Mouse (Mus musculus) embryonic facial prominence, embryonic 10.5 days (tissue): ENCODE data around the gene Synm. TPM values are rescaled to one million over a fixed set of nuclear protein-coding genes. Genes with fewer than 3 reads are reported as not detected.

Source experiments
- DNase-seq: peaks from one replicate; pipeline ENCODE4 v3.0.0-alpha.2; 2017; ENCODE audit warnings: low spot score
- H3K27ac ChIP-seq: fragments of 300-500 bp; sonication (generic); replicated peaks from 2 replicates; pipeline ENCODE4 v1.5.1; 2016; ENCODE audit warnings: mild to moderate bottlenecking
- H3K27me3 ChIP-seq: fragments of 300-500 bp; sonication (generic); replicated peaks from 2 replicates; pipeline ENCODE4 v1.6.1; 2016; ENCODE audit warnings: low read depth, mild to moderate bottlenecking; ENCODE audit not compliant: poor library complexity, severe bottlenecking
- H3K36me3 ChIP-seq: fragments of 300-500 bp; sonication (generic); replicated peaks from 2 replicates; pipeline ENCODE4 v1.6.1; 2016; ENCODE audit warnings: mild to moderate bottlenecking, moderate library complexity
- H3K4me1 ChIP-seq: fragments of 300-500 bp; sonication (generic); 2 replicates; pipeline ENCODE4 v1.6.1; 2016
- H3K4me3 ChIP-seq: fragments of 300-500 bp; sonication (generic); 2 replicates; pipeline ENCODE4 v1.5.1; 2016; ENCODE audit warnings: mild to moderate bottlenecking, moderate library complexity
- H3K9me3 ChIP-seq: fragments of 300-500 bp; sonication (generic); 2 replicates; pipeline ENCODE4 v1.6.1; 2016; ENCODE audit warnings: mild to moderate bottlenecking
- WGBS: fragments of 180-500 bp; shearing (Covaris S2); methylation state at CpG from one replicate; pipeline ENCODE4 v1.1.7; 2016; 5-methylcytosine and 5-hydroxymethylcytosine counted together
- microRNA-seq: library from miRNA; unstranded; fragments of <30 nt; microRNA quantifications from one replicate; pipeline ENCODE4, GENCODE M21; 2017
- polyA plus RNA-seq: library from polyadenylated mRNA; unstranded; fragments of >200 nt; fragmentation: Nextera tagmentation; extraction: Ambion mirVana; gene quantifications from 2 replicates; pipeline ENCODE4 v1.2.1, GENCODE M21; 2016

The Synm gene
- polyA plus RNA-seq, 1 experiment from 2014 or later: 2.9 TPM

DNA sequence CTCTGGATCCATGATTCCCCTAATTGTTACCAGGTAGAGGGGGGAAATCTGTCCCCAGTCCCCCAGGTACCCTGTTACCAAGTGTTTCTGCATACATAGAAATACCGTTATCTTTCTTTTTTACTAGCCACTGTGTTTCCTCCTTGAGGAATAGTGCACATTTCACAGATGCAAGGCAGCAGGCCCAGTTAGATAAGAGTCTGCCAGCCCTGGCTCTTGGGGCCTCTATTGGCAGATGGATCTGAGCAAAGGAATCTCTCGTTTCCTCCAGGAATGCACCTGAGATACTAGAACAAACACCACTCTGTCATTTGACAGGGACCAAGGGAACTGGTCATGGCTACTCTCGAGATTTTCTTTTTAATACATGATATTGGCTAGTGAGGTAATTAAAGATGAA, 67.4 kb downstream of the Synm start:
- no peaks in the 10 kb centered on the region for H3K4me1 ChIP-seq
- no peak overlapping the region for H3K4me3 ChIP-seq
- no peaks in the 10 kb centered on the region for H3K9me3 ChIP-seq
- DNase-seq: no peak
- H3K27ac ChIP-seq: no peak overlapping the region
- 85% methylated on average over 3 of the region's 3 CpGs for WGBS
- H3K27me3 ChIP-seq: no peaks in the 10 kb centered on the region
- peaks cover 47% of the 10 kb centered on the region for H3K36me3 ChIP-seq

DNA sequence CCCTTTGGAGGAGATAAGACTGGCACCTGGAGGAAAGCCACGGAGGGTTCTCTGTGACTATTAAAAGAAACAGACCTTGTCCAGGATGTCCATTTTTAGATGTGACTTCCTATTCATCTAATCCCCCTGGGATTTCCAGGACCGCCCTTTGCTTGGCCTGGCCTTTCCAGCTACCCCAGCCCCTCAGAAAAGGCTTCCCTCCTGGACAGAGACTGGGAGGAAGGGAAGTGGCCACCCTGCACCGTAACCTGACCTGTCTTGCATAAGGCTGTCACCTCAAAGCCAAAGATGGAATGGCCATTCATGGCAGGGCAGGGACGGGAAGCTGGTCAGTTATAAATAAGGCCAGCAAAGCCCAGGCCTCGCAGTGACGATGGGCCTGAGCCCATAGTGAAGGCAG, 68.5 kb downstream of the Synm start:
- WGBS: 76% methylated on average over 6 of the region's 6 CpGs
- no peak overlapping the region for H3K27ac ChIP-seq
- peaks cover 39% of the 10 kb centered on the region for H3K36me3 ChIP-seq
- no peak overlapping the region for H3K4me3 ChIP-seq
- H3K9me3 ChIP-seq: no peaks in the 10 kb centered on the region
- H3K27me3 ChIP-seq: no peaks in the 10 kb centered on the region
- H3K4me1 ChIP-seq: no peaks in the 10 kb centered on the region
- DNase-seq: no peak

DNA sequence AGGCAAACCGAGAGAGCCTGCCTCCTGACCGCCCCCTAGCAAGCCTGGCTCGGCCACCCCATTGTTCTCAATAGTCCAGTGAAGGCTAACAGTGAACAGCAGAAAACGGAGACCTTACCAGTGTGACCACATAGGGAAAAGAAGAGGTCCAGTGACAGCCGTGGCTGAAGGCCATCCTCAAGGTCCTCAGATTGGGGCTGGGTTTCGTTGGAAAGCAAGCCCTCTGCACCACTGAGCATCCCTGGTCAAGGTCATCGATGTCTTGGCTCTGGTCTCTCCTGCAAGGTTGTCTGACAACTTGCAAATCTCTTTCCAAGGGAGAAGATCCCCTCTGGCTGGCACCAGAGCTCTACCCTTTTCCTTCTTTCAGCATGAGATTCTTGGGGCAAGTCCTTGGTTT, 69.7 kb downstream of the Synm start:
- Histone ChIP-seq H3K4me3 (no peak overlapping the region), H3K27me3 (no peaks in the 10 kb centered on the region), H3K9me3 (peaks cover 8% of the 10 kb centered on the region; the same call in 1 of the 2 replicates), H3K4me1 (no peaks in the 10 kb centered on the region), H3K36me3 (peaks cover 49% of the 10 kb centered on the region), H3K27ac (no peak overlapping the region)
- DNase-seq: no peak
- WGBS: 83% methylated on average over 7 of the region's 7 CpGs

DNA sequence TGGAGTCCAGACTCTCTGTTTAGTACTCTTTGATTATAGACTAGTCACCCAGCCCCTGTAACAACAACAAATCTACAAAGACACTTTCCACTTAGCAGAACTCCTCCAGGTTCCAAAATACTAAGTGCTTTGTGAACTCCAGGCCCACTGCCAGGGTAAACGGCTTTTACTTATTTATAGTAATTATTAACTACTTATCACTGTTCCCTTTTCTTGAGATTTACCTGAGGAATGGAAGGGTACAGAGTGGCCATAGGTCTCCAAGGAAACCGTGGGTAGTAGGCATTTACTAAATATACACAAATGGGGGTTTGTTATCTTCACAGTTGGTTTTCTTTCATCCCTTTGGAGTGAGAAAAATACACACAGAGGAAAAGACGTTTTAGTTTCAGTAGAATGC, 71.3 kb downstream of the Synm start:
- H3K4me3 ChIP-seq: no peak overlapping the region
- no peaks in the 10 kb centered on the region for H3K27me3 ChIP-seq
- no peaks in the 10 kb centered on the region for H3K4me1 ChIP-seq
- peaks cover 57% of the 10 kb centered on the region for H3K36me3 ChIP-seq
- DNase-seq: no peak
- H3K27ac ChIP-seq: no peak overlapping the region
- peaks cover 8% of the 10 kb centered on the region; the same call in 1 of the 2 replicates for H3K9me3 ChIP-seq
- WGBS: 71% methylated on average over 3 of the region's 3 CpGs

DNA sequence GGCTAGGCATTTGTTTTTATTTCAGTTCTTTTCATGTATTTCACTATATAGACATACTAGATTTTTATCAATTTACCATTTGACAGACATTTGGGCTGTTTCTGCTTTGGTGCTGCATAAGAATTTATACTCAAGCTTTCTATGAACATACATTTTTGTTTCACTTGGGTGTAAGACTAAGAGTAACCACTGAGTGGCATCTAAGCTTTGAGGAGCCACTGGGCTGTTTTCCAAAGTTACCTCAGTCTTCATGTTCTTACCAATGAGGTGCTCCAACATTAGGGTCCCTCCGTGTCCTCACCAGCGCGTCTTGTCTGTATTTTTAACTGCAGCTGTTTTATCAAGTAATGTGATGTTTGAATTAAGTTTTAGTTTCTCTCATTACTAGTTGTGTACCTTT, 73.0 kb downstream of the Synm start:
- DNase-seq: no peak
- Histone ChIP-seq H3K4me3 (no peak overlapping the region), H3K27me3 (no peaks in the 10 kb centered on the region), H3K27ac (no peak overlapping the region), H3K36me3 (peaks cover 65% of the 10 kb centered on the region), H3K4me1 (no peaks in the 10 kb centered on the region), H3K9me3 (peaks cover 8% of the 10 kb centered on the region; the same call in 1 of the 2 replicates)
- WGBS: 98% methylated on average over 3 of the region's 3 CpGs

- H3K27ac ChIP-seq: no peak overlapping the region
- H3K36me3 ChIP-seq: peaks cover 77% of the 10 kb centered on the region
- H3K4me1 ChIP-seq: no peaks in the 10 kb centered on the region
- H3K9me3 ChIP-seq: peaks cover 8% of the 10 kb centered on the region; the same call in 1 of the 2 replicates
- H3K4me3 ChIP-seq: no peak overlapping the region
- H3K27me3 ChIP-seq: no peaks in the 10 kb centered on the region
- 88% methylated on average over 16 of the region's 16 CpGs for WGBS
- no peak for DNase-seq
Observed at GRCm38 (mm10) chr7:67683006-67683405, 76.5 kb downstream of the Synm start.

DNA sequence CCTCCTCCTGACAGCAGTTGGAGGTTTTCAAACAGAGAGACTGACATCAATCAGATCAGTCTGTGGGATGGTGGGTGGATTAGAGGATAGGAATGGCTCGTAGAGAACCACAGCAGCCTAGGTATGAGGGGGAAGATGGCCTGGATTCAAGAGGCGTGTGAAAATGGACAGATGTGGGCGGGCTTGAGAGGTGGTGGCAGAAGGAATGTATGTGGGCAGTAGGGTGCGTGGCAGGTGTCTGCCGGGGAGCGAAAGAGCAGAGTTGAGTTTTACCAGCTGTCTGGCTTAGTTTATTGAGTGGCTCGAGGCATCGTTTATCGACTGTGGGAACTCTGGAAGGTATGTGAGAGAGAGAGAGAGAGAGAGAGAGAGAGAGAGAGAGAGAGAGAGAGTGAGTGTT, 78.5 kb downstream of the Synm start:
- Histone ChIP-seq H3K4me1 (peaks cover 6% of the 10 kb centered on the region), H3K36me3 (peaks cover 84% of the 10 kb centered on the region), H3K4me3 (no peak overlapping the region), H3K9me3 (peaks cover 8% of the 10 kb centered on the region; the same call in 1 of the 2 replicates), H3K27me3 (no peaks in the 10 kb centered on the region), H3K27ac (no peak overlapping the region)
- 90% methylated on average over 9 of the region's 9 CpGs for WGBS
- DNase-seq: no peak

Small RNA genes within 50 kb of the gene (microRNA-seq; reads per million reads assigned to microRNA genes)
- not detected for gene Gm23844

Other genes with a start within 250 kb of the Synm start
- 18.0 and 21.5 TPM in 2 replicates for gene Lrrc28, start 114.5 kb downstream of the Synm start, polyA plus RNA-seq
- 45.5 and 47.3 TPM in 2 replicates for gene Ttc23, start 112.3 kb downstream of the Synm start, polyA plus RNA-seq
- gene Igf1r, start 193.1 kb upstream of the Synm start, polyA plus RNA-seq: 22.6 and 25.2 TPM in 2 replicates